Mouse (Mus musculus) ES-E14 (cell line): ENCODE data around the gene Sh2d4b.

Experiments
- CHD2 ChIP-seq: IDR thresholded peaks from 2 replicates; pipeline ENCODE4 v1.6.1; 2014; ENCODE audit warnings: mild to moderate bottlenecking, low read depth, low read length, inconsistent platforms
- HCFC1 ChIP-seq: IDR thresholded peaks from 2 replicates; pipeline ENCODE4 v1.6.1; 2012; ENCODE audit warnings: low read length, inconsistent platforms, borderline replicate concordance; ENCODE audit not compliant: insufficient read depth

DNA sequence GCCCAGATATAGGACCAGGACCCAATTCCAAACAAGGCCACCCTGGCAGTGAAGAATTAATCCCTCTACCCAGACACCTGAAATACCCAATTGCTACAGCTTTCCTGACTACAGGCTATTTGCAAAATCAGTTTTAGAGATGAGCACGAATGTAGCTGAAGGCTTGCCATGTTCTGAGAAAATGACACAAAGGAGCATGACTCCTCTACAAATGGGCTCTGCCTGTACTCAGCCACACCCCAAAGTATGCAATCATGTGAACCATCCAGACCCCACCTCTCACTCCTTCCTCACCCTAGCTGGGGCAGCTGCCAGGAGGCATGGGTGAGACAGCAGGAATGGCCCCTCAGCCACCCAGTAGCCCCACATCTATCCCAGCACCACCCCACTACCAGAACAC is 42.4 kb upstream of the Sh2d4b start:
- TF ChIP-seq HCFC1: no peak
- TF ChIP-seq CHD2: no peak
